Mouse (Mus musculus) inflammation-experienced regulatory T-cells, adult 6 months (primary cell): ENCODE data around the gene Tmem205. TPM values are rescaled to one million over a fixed set of nuclear protein-coding genes. Genes with fewer than 3 reads are reported as not detected.
A peak's percentile ranks its signal among the peaks of the same experiment; 100 is the strongest.

Source experiments
- ATAC-seq: one replicate; pipeline ENCODE4 v1.8.0; 2017
- polyA plus RNA-seq, 3 experiments: library from polyadenylated mRNA; unstranded; fragments of 100-300 nt; shearing (Covaris generic); gene quantifications; one replicate each; pipeline ENCODE4 v1.2.1; 2017

Tmem205 gene
- polyA plus RNA-seq, 3 experiments from 2014 or later = 8.8 to 11.1 (median 9.7) TPM

- no peak for ATAC-seq
Measured at GRCm38 (mm10) chr9:21916851-21917492, 10.4 kb downstream of the Tmem205 start.

GRCm38 (mm10) chr9:21909474-21910223, 17.7 kb downstream of the Tmem205 start:
- no peak for ATAC-seq

- ATAC-seq = no peak
Measured at GRCm38 (mm10) chr9:21908216-21908615, 19.1 kb downstream of the Tmem205 start.

- no peak for ATAC-seq
Measured at GRCm38 (mm10) chr9:21904031-21904430, 23.3 kb downstream of the Tmem205 start.

- peak; percentile 99 for ATAC-seq
Measured at GRCm38 (mm10) chr9:21901223-21901820, 26.0 kb downstream of the Tmem205 start.

- no peak for ATAC-seq
Measured at GRCm38 (mm10) chr9:21889229-21889628, 38.1 kb downstream of the Tmem205 start.

GRCm38 (mm10) chr9:21876601-21877000, 50.8 kb downstream of the Tmem205 start:
- ATAC-seq = no peak

- ATAC-seq = no peak
Measured at GRCm38 (mm10) chr9:21872204-21872603, 55.2 kb downstream of the Tmem205 start.

Other genes starting within 250 kb of the Tmem205 start
- 10 to 100 TPM in 2 of 3 experiments, 1 to 10 TPM in 1; 9.2 to 21.2 (median 14.6) TPM for gene Ldlr, start 204.1 kb downstream of the Tmem205 start, polyA plus RNA-seq
- gene Spc24, start 167.3 kb downstream of the Tmem205 start, polyA plus RNA-seq = 10 to 100 TPM in 1 of 3 experiments, 1 to 10 TPM in 2; 5.5 to 54.9 (median 8.6) TPM
- gene Kank2, start 128.8 kb downstream of the Tmem205 start, polyA plus RNA-seq = not detected
- gene Angptl8, start 92.0 kb downstream of the Tmem205 start, polyA plus RNA-seq = not detected
- 1 to 10 TPM; 1.7 to 2.1 (median 1.9) TPM for gene Dock6, start 74.9 kb downstream of the Tmem205 start, polyA plus RNA-seq
- gene Rab3d, start 9.4 kb downstream of the Tmem205 start, polyA plus RNA-seq = 1 to 10 TPM; 7.4 to 9.6 (median 8.9) TPM
- gene Ccdc159, start 85 bp downstream of the Tmem205 start, polyA plus RNA-seq = not detected
- gene Plppr2, start 9.5 kb upstream of the Tmem205 start, polyA plus RNA-seq = 1 to 10 TPM in 1 of 3 experiments, under 1 TPM in 2; 0.26 to 1.2 (median 0.45) TPM
- gene Swsap1, start 28.2 kb upstream of the Tmem205 start, polyA plus RNA-seq = 1 to 10 TPM; 3.6 to 6.2 (median 4.9) TPM
- under 1 TPM in 2 of 3 experiments, not detected in 1; 0.31 to 0.38 TPM for gene Epor, start 36.0 kb upstream of the Tmem205 start, polyA plus RNA-seq
- gene Rgl3, start 61.9 kb upstream of the Tmem205 start, polyA plus RNA-seq = not detected
- not detected for gene Ccdc151, start 75.1 kb upstream of the Tmem205 start, polyA plus RNA-seq
- 10 to 100 TPM; 30.8 to 47.7 (median 36.1) TPM for gene Prkcsh, start 75.2 kb upstream of the Tmem205 start, polyA plus RNA-seq
- gene Elavl3, start 124.5 kb upstream of the Tmem205 start, polyA plus RNA-seq = not detected
- gene Gm49318, start 143.7 kb upstream of the Tmem205 start, polyA plus RNA-seq = not detected
- 1 to 10 TPM; 2.9 to 7.0 (median 6.5) TPM for gene Zfp653, start 143.8 kb upstream of the Tmem205 start, polyA plus RNA-seq
- 10 to 100 TPM; 27.7 to 40.0 (median 37.7) TPM for gene Ecsit, start 157.9 kb upstream of the Tmem205 start, polyA plus RNA-seq
- under 1 TPM; 0.20 to 0.36 (median 0.32) TPM for gene Cnn1, start 171.7 kb upstream of the Tmem205 start, polyA plus RNA-seq
- gene Elof1, start 189.6 kb upstream of the Tmem205 start, polyA plus RNA-seq = 10 to 100 TPM; 76.4 to 98.9 (median 89.4) TPM
- gene Acp5, start 208.2 kb upstream of the Tmem205 start, polyA plus RNA-seq = 100 to 1,000 TPM; 155 to 257 (median 245) TPM
- gene Pigyl, start 229.3 kb upstream of the Tmem205 start, polyA plus RNA-seq = 10 to 100 TPM; 40.1 to 46.8 (median 43.2) TPM